Mouse (Mus musculus) heart, postnatal 10 days (tissue): ENCODE measurements around the gene Zmiz1. TPM values are rescaled to one million over a fixed set of nuclear protein-coding genes. Genes with fewer than 3 reads are reported as not detected.

Experiments used
- DNase-seq, 2 experiments: peaks; one replicate each; pipeline ENCODE4 v3.0.0; 2021
- intact Hi-C: fragments of 180-260 bp; cut with DNase I; formaldehyde crosslinking; loops from one replicate; pipeline ENCODE4 v1.15.1; 2025
- total RNA-seq, 2 experiments: library from RNA; stranded (reverse); gene quantifications; 2 replicates each; pipeline ENCODE4 v1.2.3; 2021

The Zmiz1 gene
- total RNA-seq, 2 experiments from 2014 or later, result 70.9 to 72.0 TPM

DNA sequence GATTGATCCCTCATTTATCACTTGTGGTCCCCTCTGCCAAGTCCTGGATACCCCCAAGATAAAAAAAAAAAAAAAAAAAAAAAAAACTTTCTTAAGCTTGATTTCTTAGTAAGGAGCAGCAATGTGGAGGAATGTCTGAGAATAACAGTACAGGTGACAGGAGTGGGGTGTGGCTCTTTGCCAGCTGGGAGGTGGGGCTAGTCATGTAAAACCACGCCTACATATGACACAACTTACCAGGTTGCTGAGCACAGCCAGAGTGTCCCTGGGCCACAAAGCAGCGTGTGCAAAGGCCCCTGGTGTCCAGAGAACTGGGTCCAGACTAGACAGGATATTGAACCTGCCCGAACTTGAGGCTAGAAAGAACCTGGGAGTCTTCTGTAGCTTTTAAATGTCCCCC lies 117.7 kb downstream of the Zmiz1 start:
- no peak for DNase-seq
- intact Hi-C loops, result no loop called here

DNA sequence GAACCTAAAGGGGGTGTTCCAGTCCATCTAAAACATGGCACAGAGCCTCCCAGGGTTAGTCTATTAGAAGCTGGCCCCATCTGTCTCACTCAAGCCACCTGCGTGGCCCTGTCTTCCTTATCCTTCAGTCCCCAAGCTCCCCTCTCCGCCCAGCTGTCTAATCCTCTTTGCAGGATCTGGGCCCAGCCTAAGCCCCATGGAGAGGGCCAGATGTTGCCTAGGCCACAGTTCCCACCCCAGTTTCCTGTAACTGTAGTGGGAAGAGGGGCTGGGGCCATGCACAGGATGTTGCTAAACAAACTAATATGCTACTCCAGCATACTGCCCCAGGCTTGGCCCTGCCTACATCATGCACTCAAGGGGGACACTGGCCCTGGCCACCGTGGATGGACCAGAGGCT lies 118.4 kb downstream of the Zmiz1 start:
- DNase-seq, result peak; percentile 42 to 47
- intact Hi-C loops, result no loop called here

DNA sequence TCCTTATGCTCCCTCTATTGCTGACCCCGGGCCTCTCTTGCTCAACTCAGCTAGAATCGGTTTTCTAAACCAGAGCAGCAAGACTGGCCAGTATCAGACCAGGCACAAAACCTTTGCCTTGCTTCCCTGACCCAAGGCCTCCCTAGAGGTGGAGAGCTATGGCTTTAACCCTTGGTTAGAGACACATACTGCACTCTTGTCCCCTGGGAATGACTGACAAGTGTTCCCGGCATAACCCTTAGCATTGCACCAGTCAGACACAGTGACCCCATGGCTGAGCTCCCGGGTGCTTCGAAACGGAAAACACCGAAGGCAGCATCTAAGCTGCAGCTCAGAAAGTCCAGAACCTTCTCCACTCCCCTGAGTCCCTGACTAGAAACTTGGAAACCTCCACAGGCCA lies 120.6 kb downstream of the Zmiz1 start:
- intact Hi-C loops, result no loop called here
- no peak for DNase-seq

DNA sequence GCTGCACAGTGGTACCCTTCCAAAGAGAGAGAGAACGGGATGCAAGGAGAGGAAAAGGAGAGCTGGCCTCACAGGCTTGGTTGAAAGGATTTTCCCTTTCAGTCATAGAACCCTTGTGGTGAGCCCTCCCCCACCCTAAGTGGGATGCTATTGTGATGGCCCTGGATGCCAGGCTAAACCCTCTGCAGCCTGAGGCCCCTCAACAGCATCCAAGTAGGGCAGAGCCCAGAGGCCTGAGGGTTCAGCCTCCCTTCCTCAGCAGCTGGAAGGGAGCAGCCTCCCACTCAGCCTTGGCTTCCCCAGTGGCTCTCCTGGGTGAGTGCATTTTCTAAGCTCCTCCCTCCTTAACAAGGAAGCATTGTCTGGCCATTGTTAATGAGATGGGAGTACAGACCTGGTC lies 121.4 kb downstream of the Zmiz1 start:
- intact Hi-C loops, result no loop called here
- DNase-seq, result no peak

DNA sequence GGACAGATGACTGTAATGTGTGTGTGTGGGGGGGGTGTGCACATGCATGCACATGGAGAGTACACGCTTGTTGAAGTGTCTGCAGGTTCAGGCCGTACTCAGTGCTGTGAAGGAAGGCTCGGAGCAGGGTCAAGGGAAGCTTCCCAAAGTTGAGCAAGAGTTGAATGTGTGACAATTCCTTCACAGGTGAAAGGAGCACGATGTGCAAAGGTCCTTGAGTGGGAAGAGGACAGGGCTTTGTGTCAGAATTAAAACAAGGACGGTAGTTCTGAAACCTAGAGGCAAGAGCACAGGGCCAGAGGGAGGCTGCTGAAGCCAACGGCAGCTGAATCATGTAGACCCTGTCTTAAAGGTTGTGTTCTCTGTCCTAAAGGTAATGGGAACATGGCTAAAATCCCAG lies 123.6 kb downstream of the Zmiz1 start:
- intact Hi-C loops, result no loop called here

DNA sequence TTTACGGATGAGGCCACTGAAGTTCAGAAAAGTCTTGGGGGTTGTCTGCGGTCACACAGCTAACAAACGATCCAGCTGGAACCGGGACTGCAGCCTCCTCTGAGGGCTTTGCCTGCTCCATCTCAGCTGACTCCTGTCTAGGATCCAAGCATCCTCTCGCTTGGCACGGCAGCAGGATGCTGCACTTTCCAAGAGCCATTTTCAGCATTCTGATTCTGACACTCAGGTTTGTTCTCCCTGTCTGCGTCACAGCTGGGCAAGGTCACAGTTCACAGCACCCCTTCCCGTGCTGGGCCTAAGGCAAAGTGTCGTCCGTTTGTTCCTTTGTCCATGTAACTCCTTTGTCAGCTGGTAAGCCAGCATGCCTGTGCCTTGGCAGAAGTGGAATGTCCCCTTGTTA lies 124.9 kb downstream of the Zmiz1 start:
- DNase-seq, result peak; percentile 63 to 64
- intact Hi-C loops, result no loop called here

More for the DNA sequence above, 123.6 kb downstream of the Zmiz1 start:
- DNase-seq, result no peak

DNA sequence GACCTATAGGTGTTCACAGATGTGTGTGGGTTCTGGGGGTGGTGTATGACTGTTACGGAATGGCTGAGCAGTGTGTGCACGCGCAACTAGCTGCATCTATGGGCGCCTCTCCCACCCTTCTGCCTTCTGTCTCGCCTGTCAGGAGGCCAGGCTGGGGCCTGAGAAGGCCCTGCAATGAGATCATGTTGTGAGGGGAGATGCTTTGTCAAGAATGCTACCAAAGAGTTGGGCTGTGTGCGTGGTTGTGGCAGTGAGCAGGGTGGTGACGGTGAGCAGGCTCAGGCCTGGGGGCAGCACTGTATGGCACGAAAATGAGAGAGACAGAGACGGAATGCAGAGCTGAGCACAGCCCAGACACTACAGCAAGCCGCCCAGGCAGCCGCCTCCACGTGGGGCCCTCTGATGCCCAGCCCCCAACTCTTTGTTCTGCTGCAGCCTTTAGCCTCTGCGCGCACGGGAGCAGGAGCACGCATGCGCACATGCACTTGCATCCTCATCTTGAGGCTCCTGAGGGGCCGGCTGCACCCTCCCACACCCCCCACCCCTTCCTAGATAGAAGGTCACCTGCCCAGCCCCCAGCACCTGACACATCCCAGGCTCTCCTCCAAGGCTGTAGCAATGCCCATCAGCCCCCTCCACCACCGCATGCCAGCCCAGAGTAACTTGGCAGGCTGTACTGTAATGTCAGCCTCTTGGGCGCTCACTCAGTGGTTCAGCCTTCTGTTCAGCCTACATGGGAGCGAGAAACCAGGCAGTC lies 126.7 kb downstream of the Zmiz1 start:
- intact Hi-C loops, result loop anchor here (2.0 kb wide), 1 partner anchor 43 kb away; no protein-coding TSS in a partner anchor
- DNase-seq, result peak; percentile 79 to 80

DNA sequence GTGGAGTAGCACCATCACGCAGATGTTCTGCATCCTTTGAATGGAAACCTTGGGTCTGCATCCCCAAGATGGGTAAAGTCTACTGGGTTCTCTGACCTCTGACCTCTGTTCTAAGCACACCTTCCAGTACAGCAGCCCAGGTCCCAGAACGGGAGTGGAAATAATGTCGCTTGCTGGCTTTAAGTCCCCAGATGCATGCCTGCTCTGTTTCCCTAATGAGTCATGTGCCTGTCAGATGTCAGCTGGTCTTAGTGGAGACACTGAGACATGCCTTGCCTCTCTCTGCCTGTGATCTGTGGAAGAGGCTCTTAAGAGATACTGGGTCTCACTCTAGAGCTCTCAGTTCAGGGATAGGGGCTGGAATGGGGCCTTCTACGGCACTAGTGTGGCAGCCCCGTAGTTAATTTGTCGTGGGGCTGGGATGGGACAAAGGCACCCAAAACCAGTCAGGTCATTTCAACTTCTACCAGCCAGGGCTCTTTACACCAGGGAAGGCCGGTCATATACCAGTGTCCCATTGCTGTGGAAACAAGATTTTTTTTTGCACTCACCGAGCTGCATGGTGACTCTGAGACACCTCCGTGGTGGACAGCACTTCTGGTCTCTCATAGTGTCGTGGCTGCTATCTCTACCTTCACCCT lies 128.0 kb downstream of the Zmiz1 start:
- intact Hi-C loops, result loop anchor here (2.0 kb wide), 1 partner anchor 42 kb away; no protein-coding TSS in a partner anchor
- DNase-seq, result peak; percentile 43 to 58

DNA sequence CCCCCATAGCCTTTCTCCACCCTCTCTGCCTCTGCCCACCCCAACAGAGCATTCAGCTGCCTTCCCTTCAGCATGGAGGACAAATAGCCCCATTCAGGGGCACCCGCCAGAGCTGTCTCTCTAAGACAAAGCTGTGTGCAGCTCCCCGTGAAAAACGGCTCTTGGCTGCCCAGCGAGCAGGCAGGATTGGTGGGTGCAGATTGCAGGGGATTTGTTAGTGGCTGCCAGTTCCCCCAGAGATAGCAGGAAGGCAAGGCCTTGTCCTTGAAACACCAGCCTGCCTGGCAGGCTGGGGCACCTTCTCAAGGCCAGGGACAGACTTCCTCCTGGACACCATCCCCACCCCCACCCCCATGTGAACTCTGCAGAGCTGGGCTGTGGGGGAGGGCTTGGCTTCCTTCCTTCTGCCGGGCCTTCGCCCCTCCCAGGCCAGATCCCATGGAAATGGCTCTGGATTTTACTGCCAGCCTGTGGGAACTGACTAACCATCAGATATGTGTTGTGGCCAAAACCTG lies 128.6 kb downstream of the Zmiz1 start:
- peak; percentile 72 to 77 for DNase-seq
- intact Hi-C loops, result loop anchor here (2.0 kb wide), 2 partner anchors 17 to 41 kb away; no protein-coding TSS in a partner anchor

DNA sequence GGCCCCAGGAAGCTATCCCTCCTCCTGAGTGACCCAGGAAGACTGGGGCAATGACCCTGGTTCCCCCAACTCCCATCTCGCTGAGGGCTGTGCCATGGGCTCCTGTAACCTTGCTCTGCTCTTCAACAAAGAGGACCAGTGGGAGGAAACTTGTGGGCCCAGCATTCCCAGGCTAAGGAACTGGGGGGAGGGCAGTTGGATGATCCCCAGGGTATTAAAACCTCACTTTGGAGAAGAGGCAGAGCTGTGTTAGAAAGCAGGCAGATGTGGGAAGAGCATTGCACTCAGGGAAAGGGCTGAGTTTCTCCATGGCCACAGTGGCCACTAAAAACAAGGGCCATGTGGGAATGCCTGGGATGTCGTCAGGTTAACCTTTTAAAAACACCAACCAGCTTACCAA lies 129.2 kb downstream of the Zmiz1 start:
- peak; percentile 55 to 58 for DNase-seq
- intact Hi-C loops, result loop anchor here (2.0 kb wide), 1 partner anchor 17 kb away; no protein-coding TSS in a partner anchor

DNA sequence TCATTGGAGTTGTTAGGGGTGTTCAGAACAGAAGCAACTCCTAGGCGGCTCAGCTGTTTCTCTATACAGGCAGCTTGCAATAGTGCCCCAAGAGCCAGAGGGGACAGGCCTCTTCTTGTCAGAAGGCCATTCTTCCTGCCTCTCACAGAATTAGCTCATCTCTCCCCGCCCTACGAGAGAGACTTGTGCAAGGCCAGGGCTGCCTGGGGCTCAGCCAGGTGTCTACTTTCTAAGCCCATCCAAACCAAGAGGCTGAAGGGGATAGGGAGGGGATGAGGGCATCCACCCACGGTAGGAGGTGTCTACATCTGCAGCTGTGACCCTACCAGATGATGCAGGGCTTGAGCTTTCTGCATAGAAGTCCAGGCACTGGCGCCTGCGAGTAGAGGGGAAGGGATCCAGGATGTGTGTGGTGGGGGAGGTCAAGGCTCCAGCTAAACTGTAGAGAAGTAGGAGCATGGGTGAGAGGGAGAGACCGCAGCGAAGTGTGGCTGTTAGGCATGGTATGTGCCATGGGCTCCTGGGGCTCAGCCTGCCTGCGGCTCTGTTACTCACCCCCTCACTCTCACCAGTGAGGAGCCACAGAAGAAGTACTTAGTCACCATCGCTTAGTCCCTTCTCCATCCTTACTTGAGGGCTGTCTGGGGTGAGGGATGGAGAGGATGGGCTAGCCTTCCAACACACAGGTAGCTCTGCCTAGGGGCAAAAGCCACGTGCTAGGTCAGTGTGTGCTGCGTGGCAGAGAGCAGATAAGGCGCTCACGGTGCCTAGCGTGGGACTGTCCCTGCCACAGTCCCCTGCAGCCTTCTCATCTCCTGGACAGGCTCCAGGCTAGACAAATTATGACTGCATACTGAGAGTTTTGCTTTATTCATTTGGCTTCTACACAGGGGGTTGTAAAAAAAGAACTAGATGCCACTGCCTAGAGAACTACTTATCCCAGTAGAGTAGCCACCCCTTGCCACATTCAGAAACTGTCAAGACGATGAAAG lies 130.3 kb downstream of the Zmiz1 start:
- intact Hi-C loops, result loop anchor here (2.0 kb wide), 1 partner anchor 16 kb away; no protein-coding TSS in a partner anchor
- DNase-seq, result peak; percentile 67

DNA sequence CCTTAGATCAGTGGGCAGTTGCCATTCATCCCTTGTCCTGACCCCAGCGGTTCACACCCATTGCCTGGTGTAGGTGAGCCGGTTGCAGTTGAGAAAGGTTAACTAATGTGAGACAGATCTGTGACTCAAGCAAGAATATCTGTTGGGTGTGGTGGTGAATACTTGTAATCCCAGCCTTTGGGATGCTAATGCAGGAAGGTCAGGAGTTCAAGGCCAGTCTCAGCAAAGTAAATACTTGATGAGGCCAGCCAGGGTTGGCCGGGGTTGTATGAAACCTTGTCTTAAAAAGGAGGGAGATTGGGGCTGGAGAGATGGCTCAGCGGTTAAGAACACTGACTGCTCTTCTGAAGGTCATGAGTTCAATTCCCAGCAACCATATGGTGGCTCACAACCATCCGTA lies 132.0 kb downstream of the Zmiz1 start:
- no peak for DNase-seq
- intact Hi-C loops, result no loop called here

DNA sequence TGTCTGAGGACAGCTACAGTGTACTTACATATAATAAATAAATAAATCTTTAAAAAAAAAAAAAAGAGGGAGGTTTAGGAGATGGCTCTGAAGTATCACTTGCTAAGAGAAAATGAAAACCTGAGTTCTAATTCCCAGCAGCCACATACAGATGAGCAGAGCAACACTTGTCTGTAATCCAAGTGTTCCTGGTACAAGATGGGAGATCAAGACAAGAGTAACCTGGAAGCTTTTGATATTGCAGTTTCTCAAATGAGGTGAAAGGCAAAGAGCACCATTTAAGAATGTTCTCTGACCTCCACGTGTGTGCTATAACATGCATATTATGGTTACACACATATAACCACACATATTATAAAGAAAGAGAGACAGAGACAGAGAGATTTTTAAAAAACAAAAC lies 132.4 kb downstream of the Zmiz1 start:
- intact Hi-C loops, result no loop called here

DNA sequence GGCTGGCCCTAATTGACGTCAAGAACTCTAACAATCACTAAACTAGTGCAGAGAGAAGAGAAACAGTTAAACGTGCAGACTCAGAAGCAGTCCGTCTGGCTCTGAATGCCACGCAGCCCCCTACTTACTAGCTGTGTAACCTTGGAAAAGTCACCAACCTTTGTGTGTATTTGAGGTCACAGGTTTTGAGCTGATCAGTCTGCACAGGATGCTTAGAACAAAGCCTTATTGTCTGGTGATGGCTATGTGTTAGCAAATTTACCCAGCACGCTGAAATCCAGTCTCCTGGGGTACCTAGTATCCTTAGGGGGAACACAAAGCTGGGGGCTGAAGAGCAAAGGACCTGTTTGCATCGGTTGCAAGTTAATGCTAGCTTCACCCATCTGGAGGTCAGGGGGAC lies 133.5 kb downstream of the Zmiz1 start:
- no peak for DNase-seq

More for the DNA sequence above, 132.4 kb downstream of the Zmiz1 start:
- DNase-seq, result no peak

DNA sequence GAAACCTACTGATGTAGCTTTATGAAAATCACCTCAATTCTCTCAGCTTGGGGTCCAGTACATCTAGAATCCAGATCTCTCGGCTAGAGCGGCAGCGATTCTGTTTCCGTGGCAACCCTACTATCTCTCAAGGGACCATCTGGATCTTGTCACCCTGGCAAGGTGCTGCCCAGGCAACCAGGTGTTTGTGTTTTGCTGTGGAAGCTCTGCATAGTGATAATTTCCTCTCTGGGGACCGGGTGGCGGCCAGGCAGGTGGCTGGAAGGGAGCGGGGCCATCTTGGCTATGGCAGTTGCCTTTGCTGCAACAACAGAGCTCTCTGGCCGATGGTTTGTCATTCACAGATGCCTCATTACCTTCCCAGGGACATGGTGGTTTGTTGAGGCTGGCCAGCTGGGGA lies 134.9 kb downstream of the Zmiz1 start:
- no peak for DNase-seq
- intact Hi-C loops, result no loop called here

More for the DNA sequence above, 133.5 kb downstream of the Zmiz1 start:
- intact Hi-C loops, result no loop called here

DNA sequence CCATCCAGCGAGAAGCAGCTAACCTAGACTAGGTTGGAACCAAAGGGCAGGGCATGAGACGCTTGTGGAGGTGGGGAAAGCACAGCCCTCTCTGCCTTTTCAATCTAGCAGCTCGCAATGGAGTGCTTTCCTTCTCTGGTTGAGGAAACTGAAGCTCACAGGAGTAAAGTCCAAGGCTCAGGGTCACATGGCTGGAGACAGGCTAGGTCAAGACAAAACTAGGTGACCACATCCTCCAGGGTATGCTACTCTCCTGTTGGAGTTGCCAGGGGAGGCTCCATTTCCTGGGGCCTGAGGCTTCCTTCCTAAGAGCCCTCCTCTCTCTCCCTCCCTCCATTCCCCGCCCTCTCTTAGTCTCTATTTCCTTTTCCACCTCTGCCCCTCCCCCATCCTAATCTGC lies 135.6 kb downstream of the Zmiz1 start:
- no peak for DNase-seq
- intact Hi-C loops, result no loop called here

DNA sequence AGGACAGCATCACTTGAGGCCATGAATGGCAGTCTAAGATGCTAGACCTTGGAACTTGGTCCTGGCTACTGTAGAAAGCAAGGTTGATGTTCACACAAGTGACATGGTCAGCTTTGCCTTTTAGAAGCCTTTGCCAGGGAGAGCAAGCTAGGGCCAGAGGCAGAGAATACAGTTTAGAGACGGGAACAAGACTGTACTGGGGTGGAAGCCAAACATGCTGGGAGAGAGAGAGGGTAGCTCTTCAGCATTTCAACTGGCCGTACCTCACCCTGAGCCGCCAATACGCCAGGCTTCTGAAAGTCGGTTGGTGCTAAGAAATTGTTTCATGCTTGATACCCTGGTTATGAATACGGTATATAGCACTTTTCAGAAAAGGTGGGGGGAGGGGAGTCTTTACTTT lies 140.0 kb downstream of the Zmiz1 start:
- intact Hi-C loops, result no loop called here
- no peak for DNase-seq

DNA sequence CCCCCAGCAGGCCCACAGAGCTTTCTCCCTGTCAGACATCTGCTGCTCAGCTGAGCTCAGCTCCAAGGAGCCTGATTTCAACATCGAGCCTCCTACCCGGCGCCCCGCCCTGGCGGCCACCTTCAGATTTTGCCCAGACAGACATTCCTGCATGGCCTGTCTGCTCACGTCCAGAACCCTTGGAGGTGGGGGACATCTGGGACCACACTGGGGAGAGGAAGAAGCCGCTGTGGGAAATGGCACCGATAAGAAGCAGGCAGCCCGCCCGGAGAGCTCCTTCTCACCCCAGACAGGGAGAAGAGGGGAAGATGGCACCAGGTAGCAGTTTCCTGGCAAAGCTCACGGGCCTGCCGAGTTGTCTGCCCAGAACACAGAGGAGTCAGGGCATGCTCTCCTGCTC lies 140.9 kb downstream of the Zmiz1 start:
- intact Hi-C loops, result no loop called here

DNA sequence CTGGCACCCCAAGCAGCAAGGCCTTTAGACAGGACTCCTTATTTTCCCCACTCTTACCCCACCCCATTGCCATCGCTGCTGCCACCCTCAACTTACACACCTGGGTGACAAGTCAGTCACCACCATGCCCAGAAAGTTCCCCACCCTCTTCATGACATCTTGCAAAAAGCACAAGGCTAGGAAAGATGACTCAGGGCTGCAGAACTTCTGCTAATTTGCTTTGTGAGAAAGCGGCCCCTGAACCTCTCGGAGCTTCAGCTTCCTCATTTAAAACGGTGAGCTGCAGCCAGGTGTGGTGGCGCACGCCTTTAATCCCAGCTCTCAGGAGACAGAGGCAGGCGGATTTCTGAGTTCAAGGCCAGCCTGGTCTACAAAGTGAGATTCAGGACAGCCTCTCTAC lies 141.4 kb downstream of the Zmiz1 start:
- intact Hi-C loops, result no loop called here
- DNase-seq, result no peak

More for the DNA sequence above, 140.9 kb downstream of the Zmiz1 start:
- no peak for DNase-seq

DNA sequence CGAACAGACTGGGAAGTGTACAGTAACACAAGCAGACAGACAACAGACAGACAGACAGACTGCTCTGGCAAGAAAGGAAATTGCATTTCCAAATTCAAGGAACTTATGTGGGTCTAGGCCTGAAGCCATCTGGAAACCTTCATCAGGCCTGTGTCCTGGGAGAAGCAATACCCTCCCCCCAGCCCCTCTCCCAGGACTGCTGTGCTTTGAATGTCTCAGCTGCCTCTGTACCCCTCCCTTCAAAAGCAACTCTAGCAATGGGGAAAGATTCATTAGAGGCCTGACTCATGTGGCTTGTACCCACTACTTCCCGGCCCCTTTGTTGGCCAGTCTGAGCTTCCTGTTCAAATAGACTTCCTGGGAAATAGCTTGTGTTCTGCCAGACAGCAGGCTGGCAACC lies 142.0 kb downstream of the Zmiz1 start:
- intact Hi-C loops, result no loop called here
- DNase-seq, result no peak

DNA sequence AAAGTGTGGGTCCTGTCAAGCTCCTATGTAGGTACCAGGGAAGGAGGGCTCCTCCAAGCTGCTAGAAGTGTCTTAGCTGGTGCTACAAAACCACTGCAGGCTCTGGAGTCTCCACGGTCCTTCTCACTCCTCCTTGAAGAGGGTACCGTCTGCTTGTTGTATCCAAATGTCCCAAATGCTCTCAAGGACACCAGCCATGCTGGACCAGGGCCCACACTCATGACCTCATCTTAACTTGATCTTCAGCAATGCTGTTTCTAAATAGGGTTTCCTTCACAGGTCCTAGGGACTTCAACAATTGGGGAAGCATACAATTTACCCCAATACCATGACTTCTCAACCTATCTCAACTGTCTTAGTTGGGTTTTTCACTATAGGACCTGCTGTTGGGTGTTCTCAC lies 143.0 kb downstream of the Zmiz1 start:
- no peak for DNase-seq
- intact Hi-C loops, result no loop called here
